Mouse (Mus musculus) megakaryocyte-erythroid progenitor cell, adult 5 weeks (primary cell): ENCODE data around the gene Gar1. TPM values are rescaled to one million over a fixed set of nuclear protein-coding genes. Genes with fewer than 3 reads are reported as not detected.

Experiments used
- polyA plus RNA-seq: library from polyadenylated mRNA; stranded (reverse); fragments of >175 nt; gene quantifications from 2 replicates; pipeline ENCODE4 v1.2.3, GENCODE M21; 2012

The Gar1 gene
- polyA plus RNA-seq = 110 and 190 TPM in 2 replicates

GRCm38 (mm10) chr3:129831035-129831568 lies at the start of gene Gar1:
Gar1 (minus strand) TSS chr3:129831396.

GRCm38 (mm10) chr3:129878405-129879021 lies 47.3 kb upstream of the Gar1 start, which contains the start of gene Pla2g12a:
Pla2g12a (plus strand) TSS chr3:129878606.

DNA sequence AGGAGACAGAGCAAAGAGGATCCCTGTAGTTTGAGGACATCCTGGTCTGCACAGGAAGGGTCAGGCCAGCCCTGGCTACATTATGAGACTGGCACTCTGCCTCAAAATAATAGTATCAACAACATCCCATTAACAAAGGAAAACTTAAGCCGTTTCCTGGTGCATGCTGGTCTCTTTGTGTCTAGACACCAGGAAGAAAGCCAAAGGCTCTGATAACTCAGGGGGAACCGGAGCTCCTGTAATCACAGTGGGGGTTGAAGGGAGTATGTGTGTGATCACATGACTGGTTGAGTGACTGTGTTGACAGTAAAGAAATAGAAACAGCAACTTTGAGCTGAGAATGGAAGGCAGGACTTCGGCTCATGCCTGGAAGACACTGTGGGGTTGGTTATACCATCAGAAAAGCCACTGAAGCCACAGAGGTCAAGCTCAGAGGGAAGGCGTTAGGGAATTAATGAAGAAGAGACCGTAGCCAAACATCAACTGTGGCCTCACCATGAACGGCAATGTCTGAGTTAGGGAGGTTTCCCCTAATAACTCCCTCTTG lies 4.3 kb upstream of the Gar1 start, which contains the start of gene Cfi:
TSS of gene Cfi (plus strand) at position 497 of the 547 bp plus-strand sequence.

GRCm38 (mm10) chr3:129822206-129822775 lies 8.9 kb downstream of the Gar1 start, which contains the start of gene Rrh:
Rrh (minus strand) TSS chr3:129822587.

GRCm38 (mm10) chr3:129803765-129804164 lies 27.4 kb downstream of the Gar1 start, which contains the start of gene Lrit3:
Lrit3 (minus strand) TSS chr3:129804030.

Other genes starting within 250 kb of the Gar1 start
- 0.26 and 0.41 TPM in 2 replicates for gene Egf, start 76.1 kb downstream of the Gar1 start, polyA plus RNA-seq
- gene Lrit3, start 27.4 kb downstream of the Gar1 start, polyA plus RNA-seq = not detected in 2 replicates
- 0.12 TPM in 1 of 2 replicates, not detected in the other for gene Rrh, start 8.8 kb downstream of the Gar1 start, polyA plus RNA-seq
- gene Cfi, start 4.5 kb upstream of the Gar1 start, polyA plus RNA-seq = 0.04 TPM in 1 of 2 replicates, not detected in the other
- gene Pla2g12a, start 47.2 kb upstream of the Gar1 start, polyA plus RNA-seq = 63.0 and 82.0 TPM in 2 replicates
- 17.0 and 22.3 TPM in 2 replicates for gene Casp6, start 70.0 kb upstream of the Gar1 start, polyA plus RNA-seq
- 5.0 and 13.1 TPM in 2 replicates for gene Mcub, start 138.8 kb upstream of the Gar1 start, polyA plus RNA-seq
- gene Sec24b, start 230.2 kb upstream of the Gar1 start, polyA plus RNA-seq = 76.5 and 78.0 TPM in 2 replicates